Mouse (Mus musculus): ENCODE measurements around the gene Arl15. TPM values are rescaled to one million over a fixed set of nuclear protein-coding genes. Genes with fewer than 3 reads are reported as not detected.

The Arl15 gene
- polyA plus RNA-seq, 1 experiment from 2014 or later = 10.8 TPM

DNA sequence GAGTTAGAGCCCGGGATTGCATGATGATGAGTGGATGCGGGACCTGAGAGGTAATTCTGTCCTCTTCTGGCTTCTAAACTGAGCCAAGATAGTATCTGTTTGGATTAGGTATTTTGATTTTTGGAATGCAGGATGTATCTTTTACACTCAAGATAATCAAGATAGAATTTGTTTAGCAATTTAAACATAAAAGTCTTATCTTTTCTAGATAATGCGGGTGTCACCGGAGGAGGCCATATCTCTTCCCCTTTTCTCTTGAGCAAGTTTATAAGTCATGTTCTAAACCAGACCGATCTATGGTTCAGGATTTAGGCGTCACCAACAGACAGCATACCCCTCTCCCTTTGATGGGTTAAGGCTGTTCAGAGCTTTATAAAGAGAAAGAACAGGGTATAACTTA lies 3.1 kb downstream of the Arl15 start:
- ATAC-seq (replicated peaks; ENCODE audit: low FRiP score, low read depth) (no peak), DNase-seq (ENCODE audit: low spot score) (no peak)
- Histone ChIP-seq H3K9ac (ENCODE audit: low read depth, low read length) (no peak overlapping the region), H3K4me1 (replicated peaks; ENCODE audit: insufficient read depth, low read length) (peaks cover 19% of the 10 kb centered on the region), H3K9me3 (replicated peaks; ENCODE audit: low read length) (no peaks in the 10 kb centered on the region), H3K36me3 (ENCODE audit: insufficient read depth, low read length) (no peaks in the 10 kb centered on the region), H3K4me3 (replicated peaks; ENCODE audit: low read depth, low read length) (no peak overlapping the region), H3K4me2 (ENCODE audit: low read length) (no peak overlapping the region), H3K27me3 (ENCODE audit: insufficient read depth, low read length) (no peaks in the 10 kb centered on the region), H3K27ac (no peak overlapping the region)
- no peak for TF ChIP-seq CTCF (IDR thresholded peaks at IDR 0.05; ENCODE audit: low read depth)
- WGBS = 83% methylated on average over 6 of the region's 6 CpGs

GRCm38 (mm10) chr13:113799361-113799760 lies 5.1 kb downstream of the Arl15 start:
- DNase-seq (ENCODE audit: low spot score) (no peak), ATAC-seq (replicated peaks; ENCODE audit: low FRiP score, low read depth) (no peak)
- Histone ChIP-seq H3K27ac (no peak overlapping the region), H3K9ac (ENCODE audit: low read depth, low read length) (no peak overlapping the region), H3K9me3 (replicated peaks; ENCODE audit: low read length) (no peaks in the 10 kb centered on the region), H3K27me3 (ENCODE audit: insufficient read depth, low read length) (no peaks in the 10 kb centered on the region), H3K36me3 (ENCODE audit: insufficient read depth, low read length) (no peaks in the 10 kb centered on the region), H3K4me3 (replicated peaks; ENCODE audit: low read depth, low read length) (no peak overlapping the region), H3K4me1 (replicated peaks; ENCODE audit: insufficient read depth, low read length) (peaks cover 19% of the 10 kb centered on the region), H3K4me2 (ENCODE audit: low read length) (no peak overlapping the region)
- TF ChIP-seq CTCF (IDR thresholded peaks at IDR 0.05; ENCODE audit: low read depth) = no peak
- 86% methylated on average over 4 of the region's 4 CpGs for WGBS

DNA sequence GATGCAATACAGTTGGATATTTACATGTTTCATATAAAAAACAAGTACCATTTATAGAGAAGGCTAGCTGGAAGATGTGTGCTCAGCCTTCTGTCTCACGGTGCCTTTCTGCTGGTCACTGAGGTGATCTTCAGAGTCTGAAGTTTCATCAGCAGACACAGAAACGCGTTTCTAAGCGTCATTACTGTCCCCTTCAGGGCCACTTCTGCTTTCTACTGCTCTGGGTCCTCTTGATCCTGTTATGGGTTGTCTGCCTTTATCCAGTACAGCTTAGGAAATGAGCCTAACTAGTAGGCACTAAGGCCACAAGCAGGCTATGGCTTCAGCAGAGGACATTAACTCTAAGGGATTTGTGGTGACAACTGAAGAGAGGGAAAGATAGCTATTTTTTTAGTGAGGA lies 5.9 kb downstream of the Arl15 start:
- ATAC-seq (replicated peaks; ENCODE audit: low FRiP score, low read depth) = no peak
- DNase-seq (ENCODE audit: low spot score) = no peak
- Histone ChIP-seq H3K4me2 (ENCODE audit: low read length) (no peak overlapping the region), H3K36me3 (ENCODE audit: insufficient read depth, low read length) (no peaks in the 10 kb centered on the region), H3K9me3 (replicated peaks; ENCODE audit: low read length) (no peaks in the 10 kb centered on the region), H3K4me3 (replicated peaks; ENCODE audit: low read depth, low read length) (no peak overlapping the region), H3K27ac (no peak overlapping the region), H3K9ac (ENCODE audit: low read depth, low read length) (no peak overlapping the region), H3K27me3 (ENCODE audit: insufficient read depth, low read length) (no peaks in the 10 kb centered on the region), H3K4me1 (replicated peaks; ENCODE audit: insufficient read depth, low read length) (peaks cover 19% of the 10 kb centered on the region)
- no peak for TF ChIP-seq CTCF (IDR thresholded peaks at IDR 0.05; ENCODE audit: low read depth)
- WGBS = 82% methylated on average over 4 of the region's 4 CpGs

- no peak overlapping the region for H3K4me3 ChIP-seq (replicated peaks; ENCODE audit: low read depth, low read length)
- no peaks in the 10 kb centered on the region for H3K36me3 ChIP-seq (ENCODE audit: insufficient read depth, low read length)
- peaks cover 11% of the 10 kb centered on the region; the same call in 1 of the 2 replicates for H3K4me1 ChIP-seq (replicated peaks; ENCODE audit: insufficient read depth, low read length)
- no peak overlapping the region for H3K27ac ChIP-seq
- H3K9me3 ChIP-seq (replicated peaks; ENCODE audit: low read length) = no peaks in the 10 kb centered on the region
- no peaks in the 10 kb centered on the region for H3K27me3 ChIP-seq (ENCODE audit: insufficient read depth, low read length)
- TF ChIP-seq CTCF (IDR thresholded peaks at IDR 0.05; ENCODE audit: low read depth) = no peak
- ATAC-seq (replicated peaks; ENCODE audit: low FRiP score, low read depth) = no peak
- no peak overlapping the region for H3K9ac ChIP-seq (ENCODE audit: low read depth, low read length)
- 82% methylated on average over 9 of the region's 9 CpGs for WGBS
- no peak for DNase-seq (ENCODE audit: low spot score)
- H3K4me2 ChIP-seq (ENCODE audit: low read length) = no peak overlapping the region
Observed at GRCm38 (mm10) chr13:113802571-113802970, 8.3 kb downstream of the Arl15 start.

GRCm38 (mm10) chr13:113811141-113811540 lies 16.8 kb downstream of the Arl15 start:
- ATAC-seq (replicated peaks; ENCODE audit: low FRiP score, low read depth) (no peak), DNase-seq (ENCODE audit: low spot score) (no peak)
- H3K4me2 ChIP-seq (ENCODE audit: low read length) = no peak overlapping the region
- WGBS = 96% methylated on average over 2 of the region's 2 CpGs
- TF ChIP-seq CTCF (IDR thresholded peaks at IDR 0.05; ENCODE audit: low read depth) = no peak
- no peak overlapping the region for H3K4me3 ChIP-seq (replicated peaks; ENCODE audit: low read depth, low read length)
- H3K9ac ChIP-seq (ENCODE audit: low read depth, low read length) = no peak overlapping the region
- peaks cover 21% of the 10 kb centered on the region; the same call in 1 of the 2 replicates for H3K4me1 ChIP-seq (replicated peaks; ENCODE audit: insufficient read depth, low read length)
- no peaks in the 10 kb centered on the region for H3K36me3 ChIP-seq (ENCODE audit: insufficient read depth, low read length)
- no peak overlapping the region for H3K27ac ChIP-seq
- H3K27me3 ChIP-seq (ENCODE audit: insufficient read depth, low read length) = no peaks in the 10 kb centered on the region
- H3K9me3 ChIP-seq (replicated peaks; ENCODE audit: low read length) = no peaks in the 10 kb centered on the region

- Histone ChIP-seq H3K27me3 (ENCODE audit: insufficient read depth, low read length) (no peaks in the 10 kb centered on the region), H3K4me3 (replicated peaks; ENCODE audit: low read depth, low read length) (no peak overlapping the region), H3K27ac (peak overlapping the region; percentile 79), H3K9ac (ENCODE audit: low read depth, low read length) (no peak overlapping the region), H3K4me1 (replicated peaks; ENCODE audit: insufficient read depth, low read length) (peaks cover 28% of the 10 kb centered on the region), H3K36me3 (ENCODE audit: insufficient read depth, low read length) (no peaks in the 10 kb centered on the region), H3K9me3 (replicated peaks; ENCODE audit: low read length) (no peaks in the 10 kb centered on the region), H3K4me2 (ENCODE audit: low read length) (no peak overlapping the region)
- 35% methylated on average over 9 of the region's 9 CpGs for WGBS
- DNase-seq (ENCODE audit: low spot score) (peak; percentile 94), ATAC-seq (replicated peaks; ENCODE audit: low FRiP score, low read depth) (0 out of 2 replicates have a peak, but pooled peaks have one; percentile 35)
- TF ChIP-seq CTCF (IDR thresholded peaks at IDR 0.05; ENCODE audit: low read depth) = no peak
Observed at GRCm38 (mm10) chr13:113811910-113812592, 17.7 kb downstream of the Arl15 start.

GRCm38 (mm10) chr13:113812593-113812975 lies 18.3 kb downstream of the Arl15 start:
- Histone ChIP-seq H3K9me3 (replicated peaks; ENCODE audit: low read length) (no peaks in the 10 kb centered on the region), H3K4me2 (ENCODE audit: low read length) (no peak overlapping the region), H3K4me1 (replicated peaks; ENCODE audit: insufficient read depth, low read length) (peaks cover 28% of the 10 kb centered on the region), H3K36me3 (ENCODE audit: insufficient read depth, low read length) (no peaks in the 10 kb centered on the region), H3K4me3 (replicated peaks; ENCODE audit: low read depth, low read length) (no peak overlapping the region), H3K9ac (ENCODE audit: low read depth, low read length) (no peak overlapping the region), H3K27me3 (ENCODE audit: insufficient read depth, low read length) (no peaks in the 10 kb centered on the region), H3K27ac (peak overlapping the region; percentile 79)
- DNase-seq (ENCODE audit: low spot score) (no peak), ATAC-seq (replicated peaks; ENCODE audit: low FRiP score, low read depth) (no peak)
- 39% methylated on average over 6 of the region's 6 CpGs for WGBS
- TF ChIP-seq CTCF (IDR thresholded peaks at IDR 0.05; ENCODE audit: low read depth) = no peak

Measured in kidney, postnatal 0 days (tissue).